Mouse (Mus musculus) spleen, postnatal 4 days (tissue): ENCODE measurements around the gene Zbtb32.

Experiments
- DNase-seq, 2 experiments: peaks; one replicate each; pipeline ENCODE4 v3.0.0; 2022; ENCODE audit warnings: low spot score in 2 of 2

Zbtb32 gene

DNA sequence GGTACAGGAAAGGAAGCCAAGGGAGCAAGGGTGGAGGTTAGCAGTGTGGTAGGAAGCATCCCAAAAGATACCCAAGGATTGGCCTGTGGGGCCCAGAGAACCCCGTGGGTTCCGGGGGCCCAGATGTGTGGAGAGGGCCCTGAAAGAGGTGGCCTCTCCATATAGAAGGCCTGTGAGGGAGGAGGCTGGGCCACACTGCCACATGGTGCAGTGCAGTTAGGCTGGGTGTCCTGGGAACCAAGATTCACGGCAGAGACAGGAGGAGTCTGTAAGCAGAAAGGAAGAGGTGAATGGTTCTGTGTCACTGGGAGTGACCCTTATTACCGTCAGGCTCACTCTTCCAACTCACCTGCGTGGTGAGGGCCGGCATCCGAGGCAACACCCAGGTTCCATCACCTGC is 58.1 kb downstream of the Zbtb32 start:
- no peak for DNase-seq
